Mouse (Mus musculus) cerebellum, adult 2 months (tissue): Measurements from ENCODE around the gene Neo1. TPM values are rescaled to one million over a fixed set of nuclear protein-coding genes. Genes with fewer than 3 reads are reported as not detected.
"Not testable (repeated sequence)": the region's sequence is repeated elsewhere in the genome, so short reads cannot be mapped to it uniquely, and the experiment has no call there.

Experiments used
- DNase-seq, 2 experiments: peaks; one replicate each; pipeline ENCODE4 v3.0.0; 2021
- H3K27ac ChIP-seq: fragments of 200-500 bp; 2 replicates; pipeline ENCODE4 v1.5.1; 2012; ENCODE audit warnings: low read length, control low read depth, inconsistent platforms; ENCODE audit not compliant: insufficient read depth
- H3K27me3 ChIP-seq: fragments of 200-500 bp; 2 replicates; pipeline ENCODE4 v1.6.1; 2012; ENCODE audit warnings: inconsistent platforms, mild to moderate bottlenecking, low read length, moderate library complexity; ENCODE audit not compliant: control insufficient read depth, insufficient read depth
- H3K4me1 ChIP-seq: fragments of 200-500 bp; 2 replicates; pipeline ENCODE4 v1.6.1; 2011; ENCODE audit warnings: low read length; ENCODE audit not compliant: control insufficient read depth, insufficient read depth
- H3K4me3 ChIP-seq: fragments of 200-500 bp; replicated peaks from 2 replicates; pipeline ENCODE3; 2011; ENCODE audit warnings: mild to moderate bottlenecking, low read depth, low read length, control low read depth; ENCODE audit not compliant: insufficient read depth
- CTCF ChIP-seq: fragments of 200-500 bp; IDR thresholded peaks from 2 replicates; pipeline ENCODE4 v1.5.1; 2011; ENCODE audit warnings: low read depth, mild to moderate bottlenecking, control low read depth, low read length, moderate library complexity, borderline replicate concordance; ENCODE audit not compliant: insufficient read depth
- POLR2A ChIP-seq: fragments of 200-500 bp; IDR thresholded peaks from 2 replicates; pipeline ENCODE4 v1.6.1; 2011; ENCODE audit warnings: low read length, control low read depth, borderline replicate concordance; ENCODE audit not compliant: insufficient read depth
- WGBS: fragments of 180-500 bp; shearing (Covaris S2); methylation state at CpG from one replicate; pipeline ENCODE4 v1.1.7; 2018; 5-methylcytosine and 5-hydroxymethylcytosine counted together
- polyA plus RNA-seq: library from polyadenylated mRNA; depleted of rRNA; stranded (reverse); fragments of >200 nt; gene quantifications from 2 replicates; pipeline ENCODE4 v1.2.3, GENCODE M21; 2012

Gene Neo1
- polyA plus RNA-seq, 1 experiment: 37.6 TPM

GRCm38 (mm10) chr9:59034836-59035235 is 1.4 kb downstream of the Neo1 start:
- H3K27me3 ChIP-seq: no peaks in the 10 kb centered on the region
- H3K27ac ChIP-seq: no peak overlapping the region
- no peak overlapping the region for H3K4me3 ChIP-seq
- TF ChIP-seq CTCF (no peak), POLR2A (no peak)
- 16% methylated on average over 5 of the region's 5 CpGs for WGBS
- DNase-seq: peak in 1 of 2 experiments; percentile 18
- no peaks in the 10 kb centered on the region; the same call in 1 of the 2 replicates for H3K4me1 ChIP-seq

GRCm38 (mm10) chr9:59033492-59033891 is 2.7 kb downstream of the Neo1 start:
- no peaks in the 10 kb centered on the region for H3K27me3 ChIP-seq
- DNase-seq: no peak
- no peak overlapping the region for H3K4me3 ChIP-seq
- TF ChIP-seq POLR2A: no peak
- TF ChIP-seq CTCF: no peak
- H3K27ac ChIP-seq: no peak overlapping the region
- WGBS: 56% methylated on average over 3 of the region's 3 CpGs
- H3K4me1 ChIP-seq: no peaks in the 10 kb centered on the region; the same call in 1 of the 2 replicates

DNA sequence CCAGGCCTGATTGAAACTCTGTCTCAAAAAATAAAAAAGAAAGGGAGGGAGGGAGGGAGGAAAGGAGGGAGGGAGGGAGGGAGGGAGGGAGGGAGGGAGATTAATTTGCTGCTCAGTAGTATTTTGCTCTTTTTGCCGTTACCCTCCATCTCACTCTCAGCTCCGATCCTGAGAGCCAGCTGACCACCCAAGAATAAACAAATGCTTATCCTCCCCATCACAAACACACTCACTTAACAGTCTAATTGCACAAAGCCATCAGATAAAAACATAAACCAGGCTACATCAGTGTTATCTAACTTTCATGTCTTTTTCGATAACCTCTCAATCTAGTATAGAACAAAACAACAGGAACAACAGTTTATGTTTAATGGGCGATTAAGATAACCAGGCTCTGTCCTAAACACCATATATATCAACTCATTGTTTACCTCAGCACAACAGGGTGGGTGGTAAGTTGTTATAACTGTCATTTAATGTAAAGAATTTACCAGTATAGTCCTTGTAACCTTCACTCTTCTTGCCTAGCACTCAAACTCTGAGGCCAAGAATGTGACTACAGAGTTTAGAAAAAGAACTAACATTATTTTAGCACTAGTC is 11.9 kb downstream of the Neo1 start:
- H3K4me3 ChIP-seq: no peak overlapping the region
- H3K27ac ChIP-seq: no peak overlapping the region
- H3K4me1 ChIP-seq: no peaks in the 10 kb centered on the region
- TF ChIP-seq CTCF: no peak
- no peak for TF ChIP-seq POLR2A
- DNase-seq: no peak
- H3K27me3 ChIP-seq: no peaks in the 10 kb centered on the region
- WGBS: 75% methylated on average over 4 of the region's 4 CpGs

DNA sequence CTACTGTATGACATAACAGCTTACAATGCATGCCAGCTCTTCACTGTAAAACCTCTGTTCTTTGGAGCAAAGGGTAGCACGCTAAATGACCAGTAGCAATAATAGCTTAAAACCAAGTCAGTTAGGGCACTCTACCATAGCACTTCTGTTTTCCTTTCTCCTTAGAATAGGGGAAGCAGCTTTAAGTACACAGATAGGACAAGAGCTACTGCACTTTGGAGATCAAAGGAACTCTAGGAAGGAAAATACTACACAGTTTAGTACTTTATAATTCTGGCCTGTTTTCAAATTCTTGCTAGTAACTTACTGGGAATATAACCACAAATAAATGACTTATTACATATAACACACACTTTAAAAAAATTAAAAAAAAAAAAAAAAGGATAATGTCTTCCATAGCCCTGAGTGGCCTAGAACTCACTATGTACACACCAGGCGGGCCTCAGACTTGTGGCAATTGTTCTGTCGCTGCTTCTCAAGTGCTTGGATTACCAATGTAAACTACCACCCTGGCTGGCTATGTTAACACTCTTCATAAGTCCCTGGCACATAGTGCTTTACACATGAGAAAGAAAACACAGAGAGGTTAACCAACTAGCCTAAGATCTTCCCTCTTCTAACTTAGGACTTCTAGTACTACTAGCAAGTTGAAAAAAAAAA is 20.1 kb downstream of the Neo1 start:
- TF ChIP-seq POLR2A: no peak
- 91% methylated on average over 3 of the region's 3 CpGs for WGBS
- Histone ChIP-seq H3K4me3 (no peak overlapping the region), H3K27ac (no peak overlapping the region), H3K4me1 (no peaks in the 10 kb centered on the region), H3K27me3 (no peaks in the 10 kb centered on the region)
- no peak for DNase-seq

GRCm38 (mm10) chr9:59013365-59013764 is 22.9 kb downstream of the Neo1 start:
- Histone ChIP-seq H3K4me3 (no peak overlapping the region), H3K27ac (no peak overlapping the region), H3K4me1 (no peaks in the 10 kb centered on the region), H3K27me3 (no peaks in the 10 kb centered on the region)
- TF ChIP-seq POLR2A (no peak), CTCF (peak; percentile 49; the same call in 1 of the 2 replicates)
- WGBS: 8% methylated on average over 2 of the region's 2 CpGs
- peak in 1 of 2 experiments; percentile 47 for DNase-seq

DNA sequence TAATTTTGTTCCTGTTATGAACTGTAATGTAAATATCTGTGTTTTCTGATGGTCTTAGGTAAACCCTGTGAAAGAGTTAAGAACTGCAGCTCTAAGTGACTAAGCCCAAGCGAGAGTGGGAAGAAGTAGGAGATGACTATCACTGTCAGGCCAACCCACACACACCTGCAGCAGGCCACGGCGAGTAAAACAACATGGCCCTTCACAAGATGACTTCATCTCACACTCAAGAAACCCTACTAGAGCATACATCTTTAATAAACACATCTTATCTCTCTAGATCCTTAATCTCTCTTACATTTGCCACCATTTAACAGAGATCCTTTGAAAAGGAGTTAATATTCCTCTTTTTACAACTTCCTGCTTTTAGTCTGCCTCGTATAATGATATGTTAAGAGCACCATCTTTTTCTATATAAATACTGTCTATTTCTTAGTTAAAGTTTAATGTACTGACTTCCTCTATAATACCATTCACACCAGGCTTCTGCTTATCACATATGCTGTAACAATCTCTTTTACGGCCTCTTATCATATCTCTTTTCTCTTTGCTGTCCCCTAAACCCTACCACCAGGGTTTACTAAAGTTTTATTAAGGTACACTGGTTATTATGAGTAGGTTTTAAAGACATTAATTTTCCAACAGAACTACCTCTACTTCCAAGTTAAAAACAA is 46.8 kb downstream of the Neo1 start:
- DNase-seq: no peak
- Histone ChIP-seq H3K27ac (no peak overlapping the region), H3K4me1 (no peaks in the 10 kb centered on the region), H3K27me3 (no peaks in the 10 kb centered on the region), H3K4me3 (no peak overlapping the region)
- WGBS: 96% methylated on average over 5 of the region's 5 CpGs
- TF ChIP-seq CTCF: no peak
- TF ChIP-seq POLR2A: no peak

- WGBS: 87% methylated on average over 15 of the region's 15 CpGs
- no peak overlapping the region for H3K4me3 ChIP-seq
These were observed 57.2 kb downstream of the Neo1 start for GRCm38 (mm10) chr9:58979034-58979433.

DNA sequence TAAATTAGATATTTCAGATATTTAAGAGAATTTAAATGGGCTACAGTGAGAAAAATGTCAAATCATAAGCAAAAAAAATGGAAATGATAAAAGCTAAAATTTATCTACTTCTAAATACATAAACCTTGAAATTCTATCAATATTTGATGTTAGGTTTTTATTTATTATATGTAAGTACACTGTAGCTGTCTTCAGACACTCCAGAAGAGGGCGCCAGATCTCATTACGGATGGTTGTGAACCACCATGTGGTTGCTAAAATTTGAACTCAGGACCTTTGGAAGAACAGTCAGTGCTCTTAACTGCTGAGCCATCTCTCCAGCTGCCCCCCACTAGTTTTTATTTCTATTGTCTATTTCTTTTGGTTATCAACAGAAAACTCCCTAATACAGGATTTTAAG is 65.1 kb downstream of the Neo1 start:
- DNase-seq, H3K27me3 ChIP-seq, H3K4me3 ChIP-seq, H3K4me1 ChIP-seq, H3K27ac ChIP-seq: not testable (repeated sequence)
- WGBS: 88% methylated on average over 2 of the region's 2 CpGs

More at GRCm38 (mm10) chr9:58979034-58979433, 57.2 kb downstream of the Neo1 start:
- Histone ChIP-seq H3K27ac (no peak overlapping the region), H3K27me3 (no peaks in the 10 kb centered on the region), H3K4me1 (no peaks in the 10 kb centered on the region)
- no peak for DNase-seq
- TF ChIP-seq CTCF (no peak), POLR2A (no peak)
